Mouse (Mus musculus): ENCODE results near the gene Batf3. TPM values are rescaled to one million over a fixed set of nuclear protein-coding genes. Genes with fewer than 3 reads are reported as not detected.

Batf3 gene
- polyA plus RNA-seq, 2 experiments, result 1.5 to 1.8 TPM

DNA sequence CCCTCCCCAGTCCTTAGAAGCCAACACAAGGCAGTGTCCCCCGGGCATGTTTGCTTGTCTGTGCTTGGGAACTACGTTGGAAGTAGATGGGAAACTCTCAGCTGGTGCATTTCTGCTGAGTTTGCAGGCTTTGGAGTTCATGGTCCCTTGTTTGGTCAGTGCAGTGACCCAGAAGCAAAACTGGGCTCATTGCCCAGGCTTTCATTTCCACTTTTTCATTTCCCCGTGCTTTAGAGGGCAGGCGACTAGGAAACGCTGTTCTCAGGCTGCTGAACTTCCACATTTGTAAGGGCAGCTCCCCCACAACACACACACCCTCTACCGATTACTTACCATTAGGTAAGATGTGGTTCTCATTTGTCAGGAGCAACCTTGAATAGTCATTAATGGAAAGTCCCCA, 24.6 kb upstream of the Batf3 start:
- ATAC-seq (ENCODE audit: insufficient read depth), result no peak
- H3K27ac ChIP-seq, result no peak overlapping the region

GRCm38 (mm10) chr1:191073486-191073885, 24.2 kb upstream of the Batf3 start:
- Histone ChIP-seq H3K27ac (no peak overlapping the region), H3K4me3 (ENCODE audit: insufficient read depth in 1 of 2, low read depth in 2 of 2, low read length in 2 of 2) (no peak overlapping the region), H3K36me3 (replicated peaks; ENCODE audit: control insufficient read depth, insufficient read depth, low read depth) (peaks cover 82% of the 10 kb centered on the region), H3K27me3 (ENCODE audit: control insufficient read depth, insufficient read depth, low read length) (no peaks in the 10 kb centered on the region), H3K9ac (replicated peaks) (no peak overlapping the region), H3K4me1 (replicated peaks; ENCODE audit: control insufficient read depth in 2 of 2, insufficient read depth in 2 of 2, low read length in 1 of 2) (no peaks in the 10 kb centered on the region), H3K4me2 (ENCODE audit: low read depth) (no peak overlapping the region), H3K9me3 (ENCODE audit: control insufficient read depth, low read length) (no peaks in the 10 kb centered on the region)
- ATAC-seq (ENCODE audit: insufficient read depth) (no peak), DNase-seq (ENCODE audit: low read depth in 3 of 3, low spot score in 3 of 3) (no peak)
- no peak for TF ChIP-seq EP300 (IDR thresholded peaks at IDR 0.05; ENCODE audit: low read depth)
- no peak for TF ChIP-seq CTCF (IDR thresholded peaks at IDR 0.05; ENCODE audit: low read depth)
- 62% methylated on average over 4 of the region's 4 CpGs for WGBS (ENCODE audit: insufficient replicate concordance)

More for the DNA sequence above, 24.6 kb upstream of the Batf3 start:
- H3K36me3 ChIP-seq (replicated peaks; ENCODE audit: control insufficient read depth, insufficient read depth, low read depth), result peaks cover 79% of the 10 kb centered on the region
- no peak overlapping the region for H3K4me2 ChIP-seq (ENCODE audit: low read depth)
- no peak overlapping the region for H3K4me3 ChIP-seq (ENCODE audit: insufficient read depth in 1 of 2, low read depth in 2 of 2, low read length in 2 of 2)
- DNase-seq (ENCODE audit: low read depth in 3 of 3, low spot score in 3 of 3), result no peak
- no peaks in the 10 kb centered on the region for H3K4me1 ChIP-seq (replicated peaks; ENCODE audit: control insufficient read depth in 2 of 2, insufficient read depth in 2 of 2, low read length in 1 of 2)
- no peak for TF ChIP-seq CTCF (IDR thresholded peaks at IDR 0.05; ENCODE audit: low read depth)
- TF ChIP-seq EP300 (IDR thresholded peaks at IDR 0.05; ENCODE audit: low read depth), result no peak
- H3K27me3 ChIP-seq (ENCODE audit: control insufficient read depth, insufficient read depth, low read length), result no peaks in the 10 kb centered on the region
- no peak overlapping the region for H3K9ac ChIP-seq (replicated peaks)
- no peaks in the 10 kb centered on the region for H3K9me3 ChIP-seq (ENCODE audit: control insufficient read depth, low read length)
- WGBS (ENCODE audit: insufficient replicate concordance), result 64% methylated on average over 6 of the region's 6 CpGs

GRCm38 (mm10) chr1:191075199-191075883, 22.3 kb upstream of the Batf3 start:
- ATAC-seq (ENCODE audit: insufficient read depth) (0 out of 2 replicates have a peak, but pooled peaks have one; percentile 13), DNase-seq (ENCODE audit: low read depth in 3 of 3, low spot score in 3 of 3) (no peak)
- 55% methylated on average over 10 of the region's 10 CpGs for WGBS (ENCODE audit: insufficient replicate concordance)
- Histone ChIP-seq H3K27me3 (ENCODE audit: control insufficient read depth, insufficient read depth, low read length) (no peaks in the 10 kb centered on the region), H3K4me2 (ENCODE audit: low read depth) (no peak overlapping the region), H3K9ac (replicated peaks) (no peak overlapping the region), H3K4me1 (replicated peaks; ENCODE audit: control insufficient read depth in 2 of 2, insufficient read depth in 2 of 2, low read length in 1 of 2) (no peaks in the 10 kb centered on the region), H3K4me3 (ENCODE audit: insufficient read depth in 1 of 2, low read depth in 2 of 2, low read length in 2 of 2) (no peak overlapping the region), H3K36me3 (replicated peaks; ENCODE audit: control insufficient read depth, insufficient read depth, low read depth) (peaks cover 75% of the 10 kb centered on the region), H3K9me3 (ENCODE audit: control insufficient read depth, low read length) (no peaks in the 10 kb centered on the region), H3K27ac (no peak overlapping the region)
- TF ChIP-seq CTCF (IDR thresholded peaks at IDR 0.05; ENCODE audit: low read depth) (peak; percentile 64), EP300 (IDR thresholded peaks at IDR 0.05; ENCODE audit: low read depth) (no peak)

- TF ChIP-seq EP300 (IDR thresholded peaks at IDR 0.05; ENCODE audit: low read depth) (no peak), CTCF (IDR thresholded peaks at IDR 0.05; ENCODE audit: low read depth) (no peak)
- Histone ChIP-seq H3K9me3 (ENCODE audit: control insufficient read depth, low read length) (no peaks in the 10 kb centered on the region), H3K27ac (no peak overlapping the region), H3K4me2 (ENCODE audit: low read depth) (no peak overlapping the region), H3K27me3 (ENCODE audit: control insufficient read depth, insufficient read depth, low read length) (no peaks in the 10 kb centered on the region), H3K9ac (replicated peaks) (no peak overlapping the region), H3K4me1 (replicated peaks; ENCODE audit: control insufficient read depth in 2 of 2, insufficient read depth in 2 of 2, low read length in 1 of 2) (peaks cover 0 to 4% of the 10 kb centered on the region in 2 experiments; a peak in 2 of 4 replicates), H3K36me3 (replicated peaks; ENCODE audit: control insufficient read depth, insufficient read depth, low read depth) (peaks cover 43% of the 10 kb centered on the region), H3K4me3 (ENCODE audit: insufficient read depth in 1 of 2, low read depth in 2 of 2, low read length in 2 of 2) (no peak overlapping the region)
- 73% methylated on average over 8 of the region's 8 CpGs for WGBS (ENCODE audit: insufficient replicate concordance)
- ATAC-seq (ENCODE audit: insufficient read depth) (no peak), DNase-seq (ENCODE audit: low read depth in 3 of 3, low spot score in 3 of 3) (no peak)
These were observed 14.4 kb upstream of the Batf3 start for GRCm38 (mm10) chr1:191083230-191083629.

GRCm38 (mm10) chr1:191084951-191085559, 12.6 kb upstream of the Batf3 start:
- H3K9me3 ChIP-seq (ENCODE audit: control insufficient read depth, low read length), result no peaks in the 10 kb centered on the region
- 57% methylated on average over 5 of the region's 5 CpGs for WGBS (ENCODE audit: insufficient replicate concordance)
- no peak overlapping the region for H3K4me2 ChIP-seq (ENCODE audit: low read depth)
- no peak overlapping the region for H3K9ac ChIP-seq (replicated peaks)
- TF ChIP-seq CTCF (IDR thresholded peaks at IDR 0.05; ENCODE audit: low read depth) (peak; percentile 79), EP300 (IDR thresholded peaks at IDR 0.05; ENCODE audit: low read depth) (no peak)
- H3K36me3 ChIP-seq (replicated peaks; ENCODE audit: control insufficient read depth, insufficient read depth, low read depth), result peaks cover 35% of the 10 kb centered on the region
- peaks cover 0 to 7% of the 10 kb centered on the region in 2 experiments; a peak in 2 of 4 replicates for H3K4me1 ChIP-seq (replicated peaks; ENCODE audit: control insufficient read depth in 2 of 2, insufficient read depth in 2 of 2, low read length in 1 of 2)
- DNase-seq (ENCODE audit: low read depth in 3 of 3, low spot score in 3 of 3) (no peak), ATAC-seq (ENCODE audit: insufficient read depth) (no peak)
- H3K27ac ChIP-seq, result no peak overlapping the region
- H3K27me3 ChIP-seq (ENCODE audit: control insufficient read depth, insufficient read depth, low read length), result no peaks in the 10 kb centered on the region
- no peak overlapping the region for H3K4me3 ChIP-seq (ENCODE audit: insufficient read depth in 1 of 2, low read depth in 2 of 2, low read length in 2 of 2)

Data from liver, embryonic 14.5 days (tissue).